Mouse (Mus musculus): ENCODE measurements around the gene Gm10260.

The Gm10260 gene

DNA sequence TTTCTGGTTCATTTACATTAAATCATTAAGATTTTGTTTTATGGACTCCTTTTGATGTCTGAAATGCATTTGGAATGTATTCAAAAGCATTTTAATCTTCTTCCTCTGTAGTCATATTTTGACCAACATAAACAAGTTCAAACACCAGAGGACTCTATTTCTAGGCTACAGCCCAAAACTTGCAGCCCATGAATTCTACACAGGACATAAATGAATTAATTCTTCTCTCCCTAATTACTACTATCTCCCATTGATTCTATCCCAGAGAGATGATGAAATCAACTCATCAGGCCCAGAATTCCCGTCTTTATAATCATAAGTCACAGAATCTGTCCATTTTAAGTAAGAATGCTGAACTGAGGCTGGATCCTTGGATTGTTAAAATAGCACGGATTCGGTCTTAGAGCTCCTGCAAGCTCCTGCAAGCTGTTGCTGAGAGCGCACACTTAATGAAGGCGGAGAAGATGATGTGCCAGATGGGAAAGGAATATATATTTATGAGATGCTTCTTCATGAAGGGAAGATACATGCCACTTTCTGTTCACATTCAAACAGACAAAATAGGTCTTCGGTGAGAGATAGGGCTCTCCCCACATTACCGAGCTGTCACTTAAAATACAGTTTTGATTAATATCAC, 7.7 kb upstream of the Gm10260 start:
- no peak for DNase-seq

DNA sequence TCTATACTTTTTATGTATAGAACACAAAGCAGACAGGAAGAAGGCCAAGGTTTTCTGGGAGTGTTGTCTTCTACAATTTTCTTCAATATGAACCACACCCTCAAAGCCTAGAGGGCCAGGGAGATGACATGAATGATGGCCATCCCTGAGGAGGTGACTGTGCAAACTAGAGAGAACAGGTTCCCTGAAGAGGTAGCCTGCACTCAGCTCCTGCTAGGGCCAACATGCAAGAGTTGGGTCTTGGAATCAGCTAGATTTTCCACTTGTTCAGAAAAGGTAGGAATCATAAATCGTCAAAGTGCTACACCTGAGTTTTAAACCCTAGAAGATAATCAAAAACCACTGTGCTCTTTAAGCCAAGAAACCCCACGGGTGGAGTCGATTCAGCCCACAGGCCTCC, 6.2 kb upstream of the Gm10260 start:
- DNase-seq, result no peak

DNA sequence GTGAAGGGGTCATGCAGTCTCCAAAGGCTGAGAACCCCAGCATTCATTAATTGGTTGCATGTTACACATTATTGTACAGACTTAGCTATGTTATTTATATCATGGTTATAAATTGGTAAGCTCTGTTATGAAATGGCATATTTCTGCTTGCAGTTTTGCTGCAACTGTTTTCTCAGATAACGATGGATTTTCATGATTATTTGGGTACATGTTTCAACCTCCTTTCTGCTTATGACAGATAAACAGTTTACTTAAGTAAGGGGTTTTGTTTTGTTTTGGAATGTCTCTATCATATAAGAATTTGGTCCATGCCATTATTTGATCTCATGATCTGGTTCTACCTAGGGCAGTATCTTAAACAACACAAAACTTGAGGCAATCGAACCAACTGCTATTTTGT, 5.5 kb upstream of the Gm10260 start:
- DNase-seq, result no peak

DNA sequence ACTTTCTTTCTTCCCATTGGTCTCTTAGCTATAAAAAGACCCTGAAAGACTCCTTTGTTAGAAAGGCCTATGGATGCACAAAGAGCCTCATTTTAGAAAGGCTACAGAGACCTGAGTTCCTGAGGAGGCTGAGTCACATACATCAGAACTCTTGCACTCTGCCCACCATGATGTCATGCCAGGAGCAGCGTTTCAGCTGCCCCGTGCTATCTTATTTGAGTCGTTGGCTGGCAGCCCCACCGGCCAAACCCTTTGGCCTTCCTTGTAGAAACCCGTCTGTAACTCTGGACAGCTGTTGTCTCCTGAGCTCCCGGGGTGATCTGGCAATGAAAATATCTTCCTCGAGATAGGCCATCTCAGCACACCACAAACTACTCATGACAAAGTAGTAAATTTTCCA, 3.6 kb upstream of the Gm10260 start:
- no peak for DNase-seq

DNA sequence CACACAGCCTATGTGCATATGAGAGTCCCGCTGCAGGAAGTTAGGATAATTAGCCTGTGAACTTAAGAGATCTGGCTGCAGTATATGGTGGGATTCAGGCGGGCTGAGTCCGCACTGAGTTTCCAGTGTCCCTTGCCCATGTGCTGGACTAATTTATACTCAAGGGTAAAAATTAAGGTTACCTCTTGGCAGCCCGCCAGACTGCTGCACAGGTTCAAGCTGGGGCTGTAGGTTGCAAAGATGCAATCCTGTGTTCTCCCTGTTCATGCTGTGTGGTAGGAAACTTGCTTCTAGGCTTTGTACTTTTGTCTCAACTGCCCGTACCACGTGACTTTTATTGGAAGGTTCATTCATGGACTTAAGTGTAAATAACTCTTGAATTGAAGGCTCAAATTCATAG, 3.0 kb upstream of the Gm10260 start:
- no peak for DNase-seq

DNA sequence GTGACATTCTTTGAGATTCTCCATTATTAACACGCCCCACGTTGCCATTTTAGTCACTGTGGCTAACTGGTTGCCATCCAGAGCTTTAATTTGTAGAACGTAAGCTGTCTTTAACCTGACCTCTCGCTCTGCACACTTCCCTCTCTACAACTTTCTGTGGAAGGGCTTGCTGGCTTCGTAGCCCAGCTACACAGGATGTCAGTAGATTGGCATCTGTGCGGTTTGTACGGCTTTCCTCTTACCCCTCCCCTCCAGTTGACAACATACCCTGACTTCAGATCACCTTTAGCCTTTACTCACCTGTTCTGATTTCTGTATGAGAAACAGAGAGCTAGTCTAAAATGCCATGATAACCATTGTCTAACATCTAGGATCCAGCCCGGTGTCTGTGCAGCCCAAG, 1.7 kb upstream of the Gm10260 start:
- no peak for DNase-seq

DNA sequence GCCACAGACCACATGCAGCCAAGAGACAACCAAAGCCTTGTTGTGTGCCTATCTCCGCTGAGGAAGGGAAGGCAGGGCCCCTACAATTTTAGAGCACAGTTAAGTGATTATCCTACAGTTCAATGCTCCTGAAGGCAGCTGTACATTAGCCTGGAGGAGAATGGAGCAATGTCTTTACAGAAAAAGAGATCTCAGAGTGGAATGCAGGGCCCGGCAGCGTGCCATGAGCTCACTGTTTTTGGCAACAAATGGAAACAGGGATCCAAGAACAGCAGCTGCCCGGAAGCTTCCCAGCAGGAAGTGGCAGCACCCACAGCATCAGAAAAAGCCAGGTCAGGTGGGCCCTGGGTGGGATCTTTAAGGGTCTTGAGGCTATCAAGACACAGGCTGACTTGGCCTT, 3.4 kb downstream of the Gm10260 start:
- peak; percentile 48 for DNase-seq

DNA sequence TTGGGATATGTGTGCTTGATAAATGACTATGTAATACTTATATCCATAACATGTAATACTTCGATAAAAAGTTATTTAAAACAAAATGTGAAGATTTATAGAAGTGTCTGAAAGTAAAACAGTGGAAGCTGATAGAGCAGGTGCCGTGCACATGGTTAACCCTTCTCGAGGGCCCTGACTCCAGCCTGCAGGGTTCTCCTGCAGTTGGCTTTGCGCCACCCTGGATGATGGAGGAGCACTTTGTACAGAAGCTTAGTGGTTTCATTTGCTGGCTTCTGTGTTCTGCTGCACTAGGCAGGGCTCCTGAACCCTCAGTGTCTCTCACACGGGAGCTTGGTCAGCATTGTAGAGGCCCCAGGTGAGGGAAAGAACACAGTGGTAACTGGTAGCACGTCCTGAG, 4.3 kb downstream of the Gm10260 start:
- DNase-seq, result no peak

DNA sequence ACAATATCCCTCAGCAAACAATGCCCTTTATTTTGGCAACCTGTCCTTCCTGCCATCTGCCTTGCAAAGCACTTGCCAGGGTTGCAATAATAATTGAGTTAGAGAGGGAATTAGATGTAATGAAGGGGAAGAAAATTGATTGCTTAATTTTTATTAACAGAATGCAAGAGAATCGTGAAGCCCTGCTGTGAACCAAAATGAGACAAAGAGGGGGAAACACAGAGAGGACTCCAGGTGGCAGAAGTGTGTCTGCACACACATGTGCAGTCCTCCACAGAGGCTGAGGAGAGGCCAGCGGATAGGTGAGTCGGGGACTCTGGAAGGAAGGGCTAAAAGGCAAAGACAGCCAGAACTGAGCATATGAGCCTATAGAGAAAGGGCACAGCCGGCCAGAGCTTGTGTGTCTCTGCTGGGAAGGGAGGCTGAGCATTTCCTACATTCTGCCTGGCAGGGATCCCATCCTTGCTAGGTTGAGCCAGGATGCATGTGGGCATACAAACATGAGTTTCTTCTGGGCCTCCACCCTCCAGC, 9.5 kb downstream of the Gm10260 start:
- no peak for DNase-seq

DNA sequence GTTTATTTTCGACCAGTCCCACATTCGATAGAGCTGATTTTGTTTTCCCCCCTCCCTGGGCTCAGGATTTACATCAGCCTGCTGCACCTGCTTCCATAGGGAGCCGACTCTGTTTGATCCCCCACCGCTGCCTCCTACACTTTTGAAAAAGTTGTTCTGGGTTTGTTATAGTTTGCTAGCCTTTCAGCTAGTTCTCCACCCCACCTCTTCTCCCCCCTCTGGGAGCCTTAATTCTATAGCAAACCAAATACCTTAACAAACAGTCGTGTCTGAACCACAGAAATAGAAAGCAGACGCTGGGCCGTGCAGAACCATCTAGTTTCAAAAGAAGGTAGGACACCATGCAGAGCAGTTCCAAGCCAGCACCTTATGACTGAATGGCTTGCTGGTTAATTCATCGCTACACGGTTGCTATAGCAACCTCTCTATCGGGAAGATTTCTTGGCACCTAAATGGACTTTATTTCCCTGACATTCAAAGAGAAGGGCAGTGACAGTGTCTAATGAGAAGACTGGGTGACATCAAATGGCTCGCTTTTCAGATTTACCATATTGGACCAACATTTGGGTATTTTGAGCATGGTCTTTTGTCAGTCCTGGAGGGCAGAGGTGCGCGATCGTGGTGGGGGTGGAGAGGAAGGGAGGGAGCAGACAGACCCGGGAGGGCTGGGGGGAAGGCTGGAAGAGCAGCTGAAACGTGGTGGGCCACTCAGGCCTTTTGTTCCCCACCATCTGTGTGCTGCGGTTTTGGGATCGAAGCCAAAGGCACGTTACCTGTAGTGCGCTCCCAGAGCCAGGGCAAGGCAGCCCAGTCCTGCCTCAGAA, 13.2 kb downstream of the Gm10260 start:
- DNase-seq, result no peak

DNA sequence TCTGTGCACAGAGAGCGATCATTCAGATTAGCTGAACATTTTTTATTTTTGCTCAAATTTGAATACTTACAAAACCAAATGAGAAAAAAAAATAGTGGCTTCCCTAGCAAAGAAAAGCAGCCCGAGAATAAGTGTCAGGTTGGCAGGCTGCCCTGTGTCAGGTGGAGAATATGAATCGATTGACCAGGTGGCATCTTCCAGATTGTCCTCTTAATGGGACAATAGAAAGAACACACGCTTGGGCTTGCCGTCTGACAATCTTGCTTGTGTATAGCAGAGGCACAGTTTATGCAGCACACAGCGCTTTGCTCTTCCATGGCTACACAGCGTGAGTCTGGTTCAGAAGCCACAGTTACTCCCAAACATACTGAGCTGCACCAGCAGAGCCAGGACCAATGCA, 15.8 kb downstream of the Gm10260 start:
- DNase-seq, result no peak

DNA sequence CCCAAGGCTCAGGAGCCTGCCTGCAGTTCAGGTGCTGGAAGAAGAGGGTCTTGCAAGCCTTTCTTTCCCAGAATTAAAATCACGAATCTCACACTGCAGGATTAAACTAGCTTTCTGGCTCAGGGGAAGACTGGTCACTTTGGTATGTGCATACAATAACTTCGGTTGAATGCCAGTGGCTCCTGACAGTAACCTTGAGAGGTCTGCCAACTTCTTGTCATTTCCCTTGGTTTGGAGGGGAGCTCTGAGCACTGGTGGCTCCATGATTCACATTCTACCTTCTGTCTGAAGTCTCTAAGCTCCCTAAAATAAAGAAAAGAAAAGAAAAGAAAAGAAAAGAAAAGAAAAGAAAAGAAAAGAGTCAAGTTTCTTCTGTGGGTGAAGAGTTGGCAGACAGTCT, 16.4 kb downstream of the Gm10260 start:
- no peak for DNase-seq

DNA sequence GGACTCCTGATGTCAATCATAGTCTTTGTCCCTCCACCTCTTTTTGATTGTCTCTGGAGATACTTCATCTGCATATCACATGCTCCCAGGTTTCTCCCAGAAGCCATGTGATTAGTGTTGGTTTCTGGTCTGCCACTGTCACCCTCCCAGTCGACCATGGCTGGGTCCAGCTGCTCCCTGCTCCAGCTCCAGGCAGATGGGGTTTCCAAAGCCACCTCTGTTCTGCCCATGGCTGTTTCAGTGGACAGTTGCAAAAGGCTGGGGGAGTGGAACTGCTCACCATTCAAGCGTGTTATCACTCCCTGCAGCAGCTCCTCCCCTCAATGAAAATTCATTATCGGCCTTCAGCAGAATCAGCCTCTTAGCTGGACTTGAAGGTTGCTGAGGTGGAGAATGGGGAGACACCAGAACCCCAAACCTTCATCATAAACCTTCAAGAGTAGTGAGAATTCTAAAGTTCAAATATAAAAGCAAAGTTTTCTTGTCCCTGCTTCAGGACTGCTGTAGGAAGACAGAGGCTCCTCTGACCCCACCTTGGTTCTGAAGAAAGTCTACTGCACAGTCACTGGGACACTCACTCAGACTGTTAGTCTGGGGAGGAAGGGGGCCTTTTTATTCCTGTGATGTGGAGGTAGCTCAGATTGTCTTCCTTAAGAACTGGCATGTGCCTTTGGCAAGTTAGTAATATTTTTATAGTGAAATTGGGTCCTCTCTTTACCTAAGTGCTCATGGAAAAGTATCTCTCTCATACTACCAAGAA, 17.0 kb downstream of the Gm10260 start:
- DNase-seq, result no peak

DNA sequence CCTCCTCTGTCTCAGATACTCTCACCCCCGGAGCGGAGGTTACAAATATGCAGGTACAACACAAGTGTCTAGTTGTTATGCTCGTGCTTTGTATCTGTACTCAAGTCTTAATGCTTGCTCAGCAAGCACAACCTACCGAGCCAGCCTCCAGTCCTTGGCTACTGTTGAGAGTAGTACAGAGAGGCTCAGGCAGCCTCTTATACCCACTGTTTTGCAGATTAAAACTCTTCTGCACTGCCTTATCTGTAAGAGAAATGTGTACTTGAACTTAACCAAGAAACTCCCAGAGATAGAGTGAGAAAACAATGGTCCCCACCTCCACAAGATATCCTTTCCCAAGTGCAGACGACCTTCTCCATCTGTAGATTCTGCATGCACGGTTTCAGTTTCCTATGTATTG, 24.5 kb downstream of the Gm10260 start:
- no peak for DNase-seq

DNA sequence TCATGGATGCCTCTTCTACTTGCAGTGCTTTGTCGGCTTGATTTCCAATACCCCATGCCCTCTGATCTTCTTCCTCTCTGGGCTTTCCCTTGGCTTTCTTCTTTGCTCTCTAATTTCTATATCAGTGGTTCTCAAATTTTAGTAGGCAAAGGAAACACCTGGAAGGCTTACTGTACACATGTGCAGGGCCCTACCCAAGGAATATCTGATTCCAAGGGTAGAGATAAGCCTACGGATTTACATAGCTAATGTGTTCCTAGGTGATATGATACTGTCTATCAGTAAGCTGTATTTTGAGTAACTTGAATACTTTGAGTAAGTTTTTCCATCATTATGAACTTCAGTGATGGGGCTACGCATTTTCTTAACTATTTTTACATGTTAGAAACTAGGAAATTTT, 25.7 kb downstream of the Gm10260 start:
- no peak for DNase-seq

DNA sequence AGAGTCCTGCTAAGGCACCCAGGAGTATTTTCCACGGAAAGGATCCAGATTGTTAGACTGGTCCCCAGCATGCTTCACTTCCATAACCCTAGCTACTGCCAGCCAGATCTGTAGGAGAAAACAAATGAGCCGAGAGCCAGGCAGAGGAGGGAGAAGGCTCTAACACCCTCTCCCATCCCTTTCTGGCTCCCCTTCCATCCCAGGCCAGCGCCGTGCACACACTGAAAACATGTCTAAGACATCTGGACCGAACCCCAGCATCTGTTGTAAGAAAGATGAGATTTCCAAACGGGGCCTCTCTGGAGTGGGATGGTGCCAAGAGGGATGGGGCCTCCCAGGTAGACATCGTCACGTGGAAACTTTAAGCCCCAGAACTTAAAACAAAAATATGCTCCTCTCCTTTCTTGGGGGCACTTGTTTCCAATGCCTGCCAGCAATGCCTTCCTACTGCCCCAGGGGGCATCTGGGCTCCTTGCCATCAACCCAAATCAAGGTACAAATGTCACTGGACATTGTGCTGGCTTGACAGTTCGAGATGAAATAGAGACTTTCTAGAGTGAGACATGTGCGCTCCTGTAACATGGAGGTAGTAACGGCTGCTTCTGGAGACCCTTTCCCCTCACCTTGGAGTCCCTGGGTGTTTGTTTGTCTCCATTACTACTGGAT, 35.1 kb downstream of the Gm10260 start:
- no peak for DNase-seq

DNA sequence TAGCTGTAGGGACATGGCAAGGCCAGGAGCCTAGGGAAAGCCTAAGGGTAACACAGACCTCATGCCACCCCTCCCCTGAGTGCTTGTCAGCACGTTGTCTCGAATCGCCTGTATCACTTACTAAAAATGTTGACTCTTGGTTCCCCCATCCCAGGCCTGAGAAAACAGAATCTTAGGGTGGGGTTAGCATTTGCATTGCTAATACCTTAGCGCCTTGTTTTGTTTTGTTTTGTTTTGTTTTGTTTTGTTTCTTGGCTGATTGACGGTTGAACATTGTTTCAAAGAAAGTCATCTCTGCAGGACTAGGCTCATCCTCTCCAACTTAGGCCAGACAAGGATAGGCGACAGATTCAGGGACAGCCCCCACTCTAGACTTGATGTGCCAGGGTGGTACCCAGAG, 35.9 kb downstream of the Gm10260 start:
- DNase-seq, result no peak

DNA sequence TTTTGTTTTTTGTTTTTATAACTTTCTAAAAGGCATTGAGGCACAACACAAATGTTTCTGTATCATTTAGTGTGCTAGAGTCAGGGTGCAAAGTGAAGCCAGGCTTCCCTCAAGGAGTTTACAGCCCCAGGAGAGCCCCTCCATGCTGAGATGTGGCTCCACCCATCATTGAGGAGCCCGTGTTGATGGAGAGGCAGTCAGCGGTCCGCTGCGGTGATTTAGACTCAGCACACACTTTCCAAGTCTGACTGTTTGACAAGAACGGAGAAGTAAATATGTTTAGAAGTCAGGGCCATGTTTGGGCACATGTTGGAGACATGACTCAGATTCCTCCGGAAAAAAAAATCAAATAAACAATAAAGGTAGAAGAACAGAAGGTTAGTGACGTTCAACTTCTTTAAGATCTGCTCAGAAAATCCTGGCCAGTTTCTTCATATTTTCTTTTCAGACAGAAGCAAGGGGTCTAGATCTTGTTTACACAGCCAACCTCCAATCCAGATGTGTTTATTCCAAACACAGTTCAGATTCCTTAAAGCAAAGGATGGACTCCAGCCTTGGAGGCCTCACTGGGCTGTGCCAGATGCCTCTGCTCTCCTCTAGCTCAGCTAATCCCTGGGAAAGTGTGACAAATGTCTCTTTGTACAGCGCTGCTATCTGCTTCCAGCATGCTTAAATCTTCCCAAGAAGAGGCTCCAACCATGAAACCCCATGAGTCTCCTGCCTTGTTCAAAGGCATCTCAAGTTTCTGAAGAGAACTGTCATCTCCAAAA, 47.7 kb downstream of the Gm10260 start:
- DNase-seq, result no peak

DNA sequence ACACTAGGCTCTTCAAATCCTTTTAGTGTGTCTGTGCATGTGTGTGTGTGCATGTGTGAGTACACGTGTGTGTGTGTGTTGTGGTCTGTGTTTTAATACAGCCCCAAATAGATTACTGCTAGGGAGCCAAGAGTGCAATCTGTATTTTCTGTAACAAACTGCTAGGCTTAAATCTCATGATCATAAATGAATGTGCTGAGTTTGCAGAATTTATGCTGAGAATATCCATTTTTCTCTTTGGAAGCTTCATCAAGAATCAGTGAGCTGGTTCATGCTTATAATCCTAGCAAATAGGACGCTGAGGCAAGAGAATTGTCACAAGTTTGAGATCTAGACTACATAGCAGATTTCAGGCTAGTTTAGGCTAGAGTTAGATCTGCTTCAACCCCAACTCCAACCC, 48.9 kb downstream of the Gm10260 start:
- DNase-seq, result no peak
